Mouse (Mus musculus): ENCODE data around the gene Vmn2r59.
"Not testable (repeated sequence)": the region's sequence is repeated elsewhere in the genome, so short reads cannot be mapped to it uniquely, and the experiment has no call there.

The Vmn2r59 gene

GRCm38 (mm10) chr7:42058923-42059322 is at the start of gene Vmn2r59:
Vmn2r59 (minus strand) TSS chr7:42059023.
- no peak for DNase-seq (ENCODE audit: low spot score in 2 of 2)

GRCm38 (mm10) chr7:42107470-42107869 is 48.6 kb upstream of the Vmn2r59 start, which contains the start of gene Vmn2r60:
Vmn2r60 (plus strand) TSS chr7:42107770.
- DNase-seq (ENCODE audit: low spot score in 2 of 2) = no peak

GRCm38 (mm10) chr7:42107061-42107460 is 48.2 kb upstream of the Vmn2r59 start:
- DNase-seq (ENCODE audit: low spot score in 2 of 2) = not testable (repeated sequence)

Measured in frontal cortex, postnatal 25 days (tissue).